Mouse (Mus musculus): Measurements from ENCODE around the gene Olfr787. TPM values are rescaled to one million over a fixed set of nuclear protein-coding genes. Genes with fewer than 3 reads are reported as not detected.

Gene Olfr787
- polyA plus RNA-seq (2014; fragmentation: Illumina TruSeq; extraction: RNeasy Lipid Tissue Mini Kit (QIAGEN cat#74804); ENCODE audit: low replicate concordance): not detected

DNA sequence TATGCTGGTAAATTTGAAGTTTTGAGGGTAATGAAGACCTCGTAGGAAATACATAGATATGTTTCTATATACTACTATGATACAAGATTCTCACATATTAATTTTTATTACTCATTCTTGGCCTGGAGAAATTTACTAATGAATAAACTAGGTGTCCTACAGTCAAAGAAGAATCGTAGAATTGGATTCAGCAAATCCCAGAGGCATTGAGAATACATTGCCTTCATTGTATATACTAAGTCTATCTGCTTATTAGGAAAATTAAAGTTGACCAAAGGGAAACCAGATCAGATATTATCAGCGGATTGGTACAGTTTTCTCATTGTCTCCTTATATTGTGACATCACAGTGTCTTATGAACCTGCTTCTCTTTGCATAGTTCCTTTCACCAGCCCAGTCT is at the start of gene Olfr787:
Olfr787 (plus strand) TSS at position 301 of the 400 bp plus-strand sequence.

DNA sequence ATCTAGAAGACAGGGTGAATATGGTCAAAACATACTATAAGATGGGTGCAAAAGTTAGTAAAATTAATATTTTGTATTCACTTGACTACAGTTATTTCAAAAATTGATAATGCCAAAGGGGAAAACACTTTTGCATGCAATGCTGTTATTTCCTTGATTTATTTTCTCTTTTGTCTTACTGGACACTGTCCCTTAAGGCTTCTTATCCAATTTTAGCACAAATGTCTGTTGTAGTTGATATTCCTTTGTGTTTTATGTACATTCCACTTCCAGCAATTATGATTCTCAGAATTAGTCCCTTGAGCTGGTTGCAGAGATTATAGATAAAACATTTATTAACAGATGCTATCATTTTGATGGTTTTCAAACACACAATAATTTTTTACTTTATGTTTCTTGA is 34.7 kb upstream of the Olfr787 start, which contains the start of gene Olfr786:
Olfr786 (plus strand) TSS at position 301 of the 400 bp plus-strand sequence.

DNA sequence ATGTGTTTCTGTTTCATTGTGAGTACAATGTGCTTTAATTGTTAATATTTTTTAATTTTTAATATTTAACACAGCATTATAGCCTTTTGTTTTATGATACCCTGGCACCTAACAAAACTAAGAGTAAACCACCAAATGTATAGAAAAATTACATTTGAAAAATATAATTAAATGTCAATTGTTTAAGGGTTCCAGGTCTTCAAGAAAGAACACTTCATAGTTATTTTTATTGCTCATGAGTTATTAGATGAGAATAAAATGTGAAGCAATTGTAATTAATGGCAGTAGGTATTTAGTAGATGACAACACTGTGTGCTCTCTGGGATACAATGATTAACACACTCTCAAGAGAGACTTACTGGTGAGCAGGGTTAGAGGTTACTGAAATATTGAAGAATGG is 9.0 kb downstream of the Olfr787 start, which contains the start of gene Olfr788:
Olfr788 (plus strand) TSS at position 301 of the 400 bp plus-strand sequence.

DNA sequence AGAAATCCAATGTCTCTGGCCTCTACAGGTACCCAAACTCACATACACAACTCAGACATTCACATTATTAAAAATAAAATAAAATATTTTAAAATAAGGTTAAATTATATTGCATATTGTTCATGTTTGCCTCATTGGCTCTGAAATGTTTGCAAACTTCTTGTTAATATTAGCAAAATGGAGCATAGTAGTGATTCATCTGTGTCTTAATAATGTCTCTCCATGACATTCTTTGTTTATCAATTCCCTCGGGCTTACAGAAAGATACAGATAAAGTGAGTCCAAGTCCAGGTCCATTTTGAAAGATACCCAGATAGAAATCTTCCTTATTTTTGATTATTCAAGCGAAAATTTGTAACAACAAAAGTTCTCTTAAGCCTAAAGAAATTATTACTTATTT is 22.8 kb downstream of the Olfr787 start, which contains the start of gene Olfr789:
Olfr789 (plus strand) TSS at position 301 of the 400 bp plus-strand sequence.

DNA sequence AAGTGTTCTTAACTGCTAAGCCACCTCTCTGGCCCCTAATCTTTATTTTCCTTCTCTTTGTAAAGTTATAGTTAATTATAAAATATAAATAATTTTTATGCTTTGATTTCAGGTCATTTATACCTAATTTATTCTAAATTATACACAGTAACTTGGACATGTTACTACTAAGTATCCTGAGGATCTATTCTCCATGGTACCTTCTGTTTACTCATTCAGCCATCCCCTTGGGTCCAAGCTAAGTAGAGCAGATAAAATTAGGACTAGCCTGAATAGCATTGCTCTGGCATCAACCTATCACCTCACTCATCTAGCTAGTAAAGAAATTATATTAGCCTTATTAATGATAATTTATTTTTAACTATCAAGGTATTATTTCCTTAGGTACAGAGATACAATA is 36.5 kb downstream of the Olfr787 start, which contains the start of gene Olfr790:
Olfr790 (plus strand) TSS at position 301 of the 400 bp plus-strand sequence.

Other genes with a start within 250 kb of the Olfr787 start
- gene Olfr774, start 225.7 kb upstream of the Olfr787 start, polyA plus RNA-seq (2014; fragmentation: Illumina TruSeq; extraction: RNeasy Lipid Tissue Mini Kit (QIAGEN cat#74804); ENCODE audit: low replicate concordance): not detected
- gene Olfr775, start 213.4 kb upstream of the Olfr787 start, polyA plus RNA-seq (2014; fragmentation: Illumina TruSeq; extraction: RNeasy Lipid Tissue Mini Kit (QIAGEN cat#74804); ENCODE audit: low replicate concordance): not detected
- not detected for gene Olfr776, start 202.7 kb upstream of the Olfr787 start, polyA plus RNA-seq (2014; fragmentation: Illumina TruSeq; extraction: RNeasy Lipid Tissue Mini Kit (QIAGEN cat#74804); ENCODE audit: low replicate concordance)
- gene Olfr777, start 190.4 kb upstream of the Olfr787 start, polyA plus RNA-seq (2014; fragmentation: Illumina TruSeq; extraction: RNeasy Lipid Tissue Mini Kit (QIAGEN cat#74804); ENCODE audit: low replicate concordance): not detected
- gene Olfr780, start 143.7 kb upstream of the Olfr787 start, polyA plus RNA-seq (2014; fragmentation: Illumina TruSeq; extraction: RNeasy Lipid Tissue Mini Kit (QIAGEN cat#74804); ENCODE audit: low replicate concordance): not detected
- not detected for gene Olfr781, start 133.0 kb upstream of the Olfr787 start, polyA plus RNA-seq (2014; fragmentation: Illumina TruSeq; extraction: RNeasy Lipid Tissue Mini Kit (QIAGEN cat#74804); ENCODE audit: low replicate concordance)
- not detected for gene Olfr782, start 113.0 kb upstream of the Olfr787 start, polyA plus RNA-seq (2014; fragmentation: Illumina TruSeq; extraction: RNeasy Lipid Tissue Mini Kit (QIAGEN cat#74804); ENCODE audit: low replicate concordance)
- gene Olfr784, start 77.8 kb upstream of the Olfr787 start, polyA plus RNA-seq (2014; fragmentation: Illumina TruSeq; extraction: RNeasy Lipid Tissue Mini Kit (QIAGEN cat#74804); ENCODE audit: low replicate concordance): not detected
- gene Olfr785, start 56.4 kb upstream of the Olfr787 start, polyA plus RNA-seq (2014; fragmentation: Illumina TruSeq; extraction: RNeasy Lipid Tissue Mini Kit (QIAGEN cat#74804); ENCODE audit: low replicate concordance): not detected
- not detected for gene Olfr786, start 34.6 kb upstream of the Olfr787 start, polyA plus RNA-seq (2014; fragmentation: Illumina TruSeq; extraction: RNeasy Lipid Tissue Mini Kit (QIAGEN cat#74804); ENCODE audit: low replicate concordance)
- not detected for gene Olfr788, start 9.1 kb downstream of the Olfr787 start, polyA plus RNA-seq (2014; fragmentation: Illumina TruSeq; extraction: RNeasy Lipid Tissue Mini Kit (QIAGEN cat#74804); ENCODE audit: low replicate concordance)
- not detected for gene Olfr789, start 22.9 kb downstream of the Olfr787 start, polyA plus RNA-seq (2014; fragmentation: Illumina TruSeq; extraction: RNeasy Lipid Tissue Mini Kit (QIAGEN cat#74804); ENCODE audit: low replicate concordance)
- not detected for gene Olfr790, start 36.6 kb downstream of the Olfr787 start, polyA plus RNA-seq (2014; fragmentation: Illumina TruSeq; extraction: RNeasy Lipid Tissue Mini Kit (QIAGEN cat#74804); ENCODE audit: low replicate concordance)
- not detected for gene Olfr791, start 59.9 kb downstream of the Olfr787 start, polyA plus RNA-seq (2014; fragmentation: Illumina TruSeq; extraction: RNeasy Lipid Tissue Mini Kit (QIAGEN cat#74804); ENCODE audit: low replicate concordance)
- not detected for gene Olfr792, start 77.3 kb downstream of the Olfr787 start, polyA plus RNA-seq (2014; fragmentation: Illumina TruSeq; extraction: RNeasy Lipid Tissue Mini Kit (QIAGEN cat#74804); ENCODE audit: low replicate concordance)
- not detected for gene Olfr794, start 105.8 kb downstream of the Olfr787 start, polyA plus RNA-seq (2014; fragmentation: Illumina TruSeq; extraction: RNeasy Lipid Tissue Mini Kit (QIAGEN cat#74804); ENCODE audit: low replicate concordance)
- not detected for gene Olfr796, start 150.7 kb downstream of the Olfr787 start, polyA plus RNA-seq (2014; fragmentation: Illumina TruSeq; extraction: RNeasy Lipid Tissue Mini Kit (QIAGEN cat#74804); ENCODE audit: low replicate concordance)
- not detected for gene Olfr798, start 166.1 kb downstream of the Olfr787 start, polyA plus RNA-seq (2014; fragmentation: Illumina TruSeq; extraction: RNeasy Lipid Tissue Mini Kit (QIAGEN cat#74804); ENCODE audit: low replicate concordance)
- not detected for gene Olfr799, start 175.6 kb downstream of the Olfr787 start, polyA plus RNA-seq (2014; fragmentation: Illumina TruSeq; extraction: RNeasy Lipid Tissue Mini Kit (QIAGEN cat#74804); ENCODE audit: low replicate concordance)
- gene Olfr800, start 195.8 kb downstream of the Olfr787 start, polyA plus RNA-seq (2014; fragmentation: Illumina TruSeq; extraction: RNeasy Lipid Tissue Mini Kit (QIAGEN cat#74804); ENCODE audit: low replicate concordance): not detected
- not detected for gene Olfr801, start 212.0 kb downstream of the Olfr787 start, polyA plus RNA-seq (2014; fragmentation: Illumina TruSeq; extraction: RNeasy Lipid Tissue Mini Kit (QIAGEN cat#74804); ENCODE audit: low replicate concordance)
- not detected for gene Olfr802, start 226.3 kb downstream of the Olfr787 start, polyA plus RNA-seq (2014; fragmentation: Illumina TruSeq; extraction: RNeasy Lipid Tissue Mini Kit (QIAGEN cat#74804); ENCODE audit: low replicate concordance)
- not detected for gene Olfr803, start 232.4 kb downstream of the Olfr787 start, polyA plus RNA-seq (2014; fragmentation: Illumina TruSeq; extraction: RNeasy Lipid Tissue Mini Kit (QIAGEN cat#74804); ENCODE audit: low replicate concordance)
- gene Olfr804, start 241.3 kb downstream of the Olfr787 start, polyA plus RNA-seq (2014; fragmentation: Illumina TruSeq; extraction: RNeasy Lipid Tissue Mini Kit (QIAGEN cat#74804); ENCODE audit: low replicate concordance): not detected

Measured in small intestine, adult 10 weeks (tissue).